Mouse (Mus musculus): ENCODE data around the gene Mtrf1l.
A peak's percentile ranks its signal among the peaks of the same experiment; 100 is the strongest.

The Mtrf1l gene

DNA sequence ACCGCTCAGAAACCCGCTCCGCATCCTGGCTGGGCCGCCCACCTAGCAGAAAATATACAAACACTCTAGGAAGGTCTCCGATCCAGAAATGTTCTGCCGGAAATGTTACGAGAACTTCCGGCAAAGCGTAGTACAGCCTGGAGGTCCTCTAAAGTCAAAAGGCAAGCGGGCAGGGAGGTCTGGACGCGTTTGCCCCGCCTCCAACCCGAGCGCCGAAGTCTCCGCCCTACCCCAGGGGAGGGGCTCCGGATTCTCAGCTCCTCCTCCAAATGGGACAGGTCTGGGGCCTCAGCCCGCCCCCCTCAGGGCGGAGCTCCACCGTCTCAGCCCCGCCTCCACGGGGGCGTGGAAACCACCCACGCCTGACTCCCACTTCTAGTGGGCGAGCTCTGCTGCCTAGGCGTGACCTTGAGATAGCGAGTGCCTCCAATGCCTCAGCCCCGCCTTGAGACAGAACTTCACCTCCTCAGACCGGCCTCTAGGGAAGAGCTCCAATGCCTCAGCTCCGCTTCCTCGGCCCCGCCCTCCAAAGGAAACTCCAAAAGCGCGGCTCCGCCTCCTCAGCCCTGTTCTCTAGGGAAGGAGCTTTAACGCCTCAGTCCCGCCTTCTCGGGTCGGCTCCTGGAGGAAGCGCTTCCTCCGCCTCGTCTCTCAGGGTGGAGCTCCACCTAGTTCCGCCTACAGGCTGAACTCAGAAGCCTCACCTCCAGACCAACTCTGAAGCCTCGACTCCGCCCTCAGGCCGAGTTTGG lies at the start of gene Mtrf1l:
Gene Mtrf1l (minus strand): TSS at position 171 of the 752 bp plus-strand sequence.
- peak; percentile 97 for DNase-seq (ENCODE audit: extremely low read depth, insufficient read length, low spot score)

DNA sequence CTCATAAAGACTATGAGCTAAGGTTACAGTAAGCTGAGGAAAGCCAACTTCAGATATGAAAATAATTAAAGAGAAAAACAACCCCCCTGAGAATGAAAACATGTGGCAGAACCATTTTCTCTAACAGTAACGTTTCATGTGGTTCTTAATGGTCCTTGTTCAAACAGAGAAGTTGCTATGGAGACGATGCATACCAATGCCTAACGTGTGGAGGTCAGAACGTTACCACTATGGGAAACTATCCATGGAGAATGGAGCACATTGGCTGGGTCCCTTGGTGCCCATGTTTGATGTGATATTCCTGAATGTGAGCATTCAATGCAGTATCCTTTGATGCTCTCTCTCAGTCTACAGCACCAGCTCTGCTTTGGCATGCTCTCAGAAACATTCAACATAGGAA lies 47.4 kb upstream of the Mtrf1l start:
- no peak for DNase-seq (ENCODE audit: extremely low read depth, insufficient read length, low spot score)

DNA sequence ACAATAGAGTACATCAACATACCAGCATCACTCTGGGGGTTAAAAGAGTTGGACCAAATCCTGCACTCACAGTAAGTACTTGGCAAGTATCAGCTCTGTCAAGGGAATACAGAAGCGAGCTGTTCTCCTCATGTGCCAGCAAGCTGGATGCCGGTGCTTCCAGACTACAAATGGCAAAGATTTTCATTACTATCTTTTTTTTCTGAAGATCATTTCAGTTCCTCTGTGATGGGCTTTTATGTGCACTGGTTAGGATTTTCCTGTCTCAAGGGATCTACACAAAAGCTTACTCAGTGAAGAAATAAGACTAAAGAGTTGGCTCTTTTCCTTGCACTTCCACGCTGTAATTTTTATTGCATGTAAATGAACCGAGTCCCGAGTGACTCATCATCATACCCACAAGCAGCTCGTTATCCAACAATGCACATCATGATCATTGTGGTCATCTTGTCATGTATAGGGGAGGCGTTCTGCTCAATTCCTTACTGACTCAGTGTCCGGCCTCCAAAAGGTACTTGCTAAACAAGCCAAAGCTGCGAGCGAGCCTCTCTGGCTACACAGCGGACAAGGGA lies 44.4 kb upstream of the Mtrf1l start:
- no peak for DNase-seq (ENCODE audit: extremely low read depth, insufficient read length, low spot score)

DNA sequence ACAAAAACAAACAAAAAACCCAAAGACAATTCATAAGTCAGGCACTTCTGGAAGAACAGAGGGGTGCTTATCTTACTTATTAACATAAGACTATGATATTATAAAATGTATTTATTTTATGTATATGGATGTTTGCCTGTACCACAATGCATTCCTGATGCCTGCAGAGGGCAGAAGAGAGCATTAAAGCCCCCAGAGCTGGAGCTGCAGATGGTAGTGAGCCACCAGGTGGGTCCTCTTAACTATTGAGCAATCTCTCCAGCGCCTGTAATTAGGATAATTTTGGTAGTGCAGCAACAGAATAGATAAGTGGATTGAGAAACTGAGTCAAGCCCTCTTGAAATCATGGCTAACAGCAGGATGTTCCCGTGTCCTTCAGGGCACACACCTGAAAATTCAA lies 42.3 kb upstream of the Mtrf1l start:
- DNase-seq (ENCODE audit: extremely low read depth, insufficient read length, low spot score), result no peak

DNA sequence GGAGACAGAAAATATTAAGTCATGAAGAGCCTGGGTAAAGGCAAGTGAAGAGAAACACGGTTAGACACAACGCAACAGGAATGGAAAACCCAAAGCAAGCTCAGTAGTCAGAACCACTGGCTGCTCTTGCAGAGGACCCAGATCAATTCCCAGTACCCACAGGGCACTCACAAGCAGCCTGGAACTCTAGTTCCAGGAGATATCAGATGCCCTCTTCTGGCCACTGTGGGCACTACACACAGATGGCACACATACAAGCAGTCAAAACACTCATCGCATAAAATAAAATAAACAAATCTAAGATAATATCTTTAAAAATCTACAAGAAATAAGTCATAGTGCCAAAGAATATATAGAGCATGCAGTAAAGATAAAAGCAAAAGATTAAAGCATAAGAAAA lies 39.0 kb upstream of the Mtrf1l start:
- no peak for DNase-seq (ENCODE audit: extremely low read depth, insufficient read length, low spot score)

DNA sequence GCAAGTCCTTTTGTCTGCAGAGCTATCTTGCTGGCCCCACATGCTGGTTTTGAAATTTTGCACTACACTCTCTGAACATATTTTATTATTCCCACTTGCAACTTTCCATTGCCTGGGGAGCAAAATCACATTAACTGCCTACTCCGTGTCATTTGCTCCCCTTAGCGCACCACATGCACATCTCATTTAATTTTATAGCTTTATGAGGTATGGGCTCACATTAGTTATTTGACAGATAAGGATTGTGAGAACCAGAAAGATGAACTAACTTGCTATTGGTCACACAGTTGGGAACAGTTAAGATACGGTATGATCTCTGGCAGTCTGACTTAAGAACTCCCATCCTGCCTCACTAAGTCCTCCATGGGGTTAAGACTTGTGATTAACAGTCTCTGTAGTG lies 37.1 kb upstream of the Mtrf1l start:
- no peak for DNase-seq (ENCODE audit: extremely low read depth, insufficient read length, low spot score)

DNA sequence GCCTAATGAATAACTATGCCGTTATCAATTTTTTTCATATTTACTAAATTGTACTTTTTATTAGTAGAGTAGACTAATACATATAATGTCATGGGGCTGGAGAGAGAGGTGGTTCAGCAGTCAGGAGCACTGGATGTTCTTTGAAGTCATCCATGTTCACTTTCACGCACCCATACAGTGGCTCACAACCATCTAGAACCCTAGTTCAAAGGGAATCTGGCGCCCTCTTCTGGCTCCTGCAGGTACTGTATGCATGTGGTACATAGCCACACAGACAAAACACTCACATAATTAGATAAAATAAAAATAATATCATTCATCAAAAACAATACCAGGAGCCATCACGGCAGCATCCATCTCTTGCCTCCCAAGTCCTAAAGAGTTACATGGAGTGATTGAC lies 36.0 kb upstream of the Mtrf1l start:
- no peak for DNase-seq (ENCODE audit: extremely low read depth, insufficient read length, low spot score)

DNA sequence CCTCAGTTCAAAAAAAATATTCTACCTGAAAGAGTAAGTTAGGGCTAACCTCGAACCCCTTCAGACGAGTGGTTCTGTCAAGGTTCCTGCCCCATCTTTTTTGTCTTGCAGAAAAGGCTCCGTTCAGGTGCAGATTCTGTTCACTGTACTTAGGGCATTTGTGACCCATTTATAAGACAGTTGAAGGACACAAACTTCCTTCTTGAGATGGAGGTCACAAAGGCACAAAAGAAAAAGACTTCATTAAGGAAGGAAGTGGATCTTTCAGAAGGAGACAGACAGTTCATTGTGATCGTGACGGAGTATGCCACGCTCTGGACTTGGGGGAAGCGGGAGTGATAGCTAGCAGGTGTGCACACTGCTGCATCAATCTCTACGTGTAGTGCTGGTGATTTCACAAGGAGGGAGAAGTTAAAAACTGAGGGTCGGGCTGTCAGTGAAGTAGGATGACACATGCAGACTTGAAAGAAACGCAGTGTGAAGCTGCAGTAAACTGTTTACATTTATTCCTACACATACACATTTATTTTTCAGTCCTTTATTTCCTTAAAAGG lies 34.4 kb upstream of the Mtrf1l start:
- DNase-seq (ENCODE audit: extremely low read depth, insufficient read length, low spot score), result no peak

DNA sequence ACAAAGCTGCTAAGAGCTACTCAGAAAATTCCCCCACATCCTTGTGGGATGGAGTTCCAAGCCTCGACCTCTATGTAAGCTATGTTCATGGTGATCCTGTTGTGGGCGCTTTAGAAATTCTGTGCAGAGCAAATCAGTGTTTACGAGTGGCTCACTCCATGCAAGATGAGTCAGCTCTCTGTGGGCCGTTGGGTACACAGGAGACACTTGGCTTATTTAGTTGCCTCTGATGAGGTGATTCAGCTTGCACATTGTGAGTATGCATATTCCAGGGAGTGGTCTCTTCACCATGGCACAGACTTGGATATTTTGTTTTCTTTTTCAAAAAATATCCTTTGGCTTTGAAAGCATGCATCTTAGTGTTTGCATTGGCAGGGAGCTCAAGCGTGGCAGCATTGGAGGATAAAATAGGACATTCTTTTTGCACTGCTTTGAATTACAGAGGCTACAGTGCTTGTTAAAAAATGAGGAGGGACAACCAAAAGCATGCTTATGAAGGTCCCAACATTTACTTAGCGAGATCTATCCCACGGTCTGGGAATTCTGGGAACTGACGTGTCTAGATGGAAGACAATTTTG lies 29.7 kb upstream of the Mtrf1l start:
- DNase-seq (ENCODE audit: extremely low read depth, insufficient read length, low spot score), result no peak

DNA sequence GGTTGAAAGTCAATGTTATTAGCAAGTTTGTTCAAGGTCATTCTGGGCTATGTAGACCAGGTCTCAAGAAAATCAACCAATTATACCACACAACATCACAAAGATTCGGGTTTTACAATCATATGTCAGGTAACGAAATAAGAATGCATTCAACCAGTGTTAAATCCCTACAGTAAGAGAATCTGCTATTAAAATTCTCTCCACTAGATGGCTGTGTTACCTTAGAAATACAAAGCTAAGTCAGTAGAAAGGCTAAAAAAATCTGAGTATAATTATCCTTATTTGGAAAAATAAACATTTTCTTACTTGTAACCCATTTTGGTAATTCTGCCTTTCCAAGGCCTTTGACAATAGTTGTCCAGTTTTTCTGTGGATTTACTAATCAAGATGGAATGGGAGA lies 23.2 kb upstream of the Mtrf1l start:
- no peak for DNase-seq (ENCODE audit: extremely low read depth, insufficient read length, low spot score)

DNA sequence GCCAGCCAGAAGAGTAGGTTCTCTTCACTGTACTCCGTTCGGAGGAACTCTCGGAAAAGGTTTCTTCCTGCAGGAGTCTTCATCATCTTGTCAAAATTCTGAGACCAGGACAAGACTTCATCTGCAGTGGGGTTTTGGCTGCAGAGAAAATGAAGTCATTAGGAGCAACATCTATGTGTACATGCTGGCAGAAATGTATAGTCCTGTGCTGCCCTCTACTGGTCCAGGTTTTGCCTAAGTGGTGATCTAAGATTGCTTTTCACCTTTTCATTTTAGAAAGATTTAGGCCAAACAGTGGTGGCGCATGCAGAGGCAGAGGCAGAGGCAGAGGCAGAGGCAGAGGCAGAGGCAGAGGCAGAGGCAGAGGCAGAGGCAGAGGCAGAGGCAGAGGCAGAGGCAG lies 17.7 kb upstream of the Mtrf1l start:
- DNase-seq (ENCODE audit: extremely low read depth, insufficient read length, low spot score), result peak; percentile 14

DNA sequence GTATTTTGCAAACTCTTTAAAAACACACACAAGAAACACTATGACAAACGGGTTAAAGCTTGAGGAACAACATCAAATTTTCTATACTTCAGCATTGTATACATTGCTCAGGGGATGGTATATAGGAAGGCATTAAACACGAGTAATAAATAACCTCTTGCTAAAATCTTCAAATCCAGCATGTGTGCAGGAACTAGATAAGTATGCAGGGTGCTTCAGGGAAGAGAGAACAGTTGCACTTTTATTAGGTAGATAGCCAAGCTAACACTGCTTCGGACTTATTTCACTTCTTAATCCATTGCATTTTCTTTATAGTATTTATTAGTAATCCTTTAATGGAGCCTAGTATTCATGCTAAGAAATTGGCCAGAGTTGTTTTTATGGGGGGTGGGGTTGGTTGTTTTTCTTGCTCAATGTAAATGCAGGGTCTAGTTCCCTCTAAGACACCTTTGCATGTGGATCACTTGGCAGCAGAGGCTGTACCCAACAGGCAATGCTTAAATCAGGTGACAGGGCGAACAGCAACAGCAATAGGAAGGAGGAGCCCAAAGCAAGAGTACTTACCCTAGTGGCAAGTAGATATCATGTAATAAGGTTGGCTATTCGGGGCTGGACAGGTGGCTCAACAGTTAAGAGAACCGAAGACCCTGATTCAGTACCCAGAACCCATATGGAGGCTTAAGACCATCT lies 2.8 kb upstream of the Mtrf1l start:
- DNase-seq (ENCODE audit: extremely low read depth, insufficient read length, low spot score), result no peak

DNA sequence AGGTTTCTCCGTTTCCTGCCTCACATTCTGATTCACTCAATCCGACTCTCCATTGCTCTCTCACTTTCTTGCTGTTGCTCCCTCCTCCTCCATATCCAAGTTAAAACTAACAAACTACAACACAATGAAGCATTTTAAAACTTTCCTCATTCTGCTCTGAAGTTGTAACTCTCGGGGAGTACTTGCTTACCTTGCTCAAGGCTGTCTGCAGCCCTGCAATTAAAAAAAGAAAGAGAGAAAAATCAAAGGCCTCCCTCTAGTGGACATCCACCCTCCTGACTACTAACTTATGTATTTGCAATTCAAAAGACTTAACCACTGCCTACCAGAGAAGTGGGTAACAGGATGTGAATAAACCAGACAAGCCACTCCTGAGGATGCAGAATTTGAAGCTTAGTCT lies 1.1 kb upstream of the Mtrf1l start:
- DNase-seq (ENCODE audit: extremely low read depth, insufficient read length, low spot score), result peak; percentile 41

DNA sequence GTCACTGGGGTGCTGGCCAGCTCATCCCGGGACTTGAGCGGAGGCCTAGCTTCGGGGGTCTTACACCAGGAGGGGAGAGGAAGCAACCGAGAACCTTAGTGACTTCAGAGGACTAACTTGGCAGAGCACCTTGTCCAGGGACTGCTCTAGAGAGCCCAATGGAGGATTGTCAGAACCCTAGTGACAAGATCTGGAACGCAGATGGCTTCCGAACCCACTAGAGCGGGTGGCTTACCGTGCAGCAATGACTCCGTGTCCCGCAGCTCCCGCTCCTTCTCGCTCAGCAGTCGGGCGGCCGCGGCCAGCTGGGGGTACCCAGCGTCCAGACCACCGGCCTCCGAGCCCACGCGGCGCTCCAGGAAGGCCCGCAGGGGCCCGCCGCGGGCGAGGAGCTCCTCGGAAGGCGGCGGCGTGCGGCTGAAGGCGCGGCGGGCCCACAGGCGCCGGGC lies 395 bp downstream of the Mtrf1l start:
- no peak for DNase-seq (ENCODE audit: extremely low read depth, insufficient read length, low spot score)

DNA sequence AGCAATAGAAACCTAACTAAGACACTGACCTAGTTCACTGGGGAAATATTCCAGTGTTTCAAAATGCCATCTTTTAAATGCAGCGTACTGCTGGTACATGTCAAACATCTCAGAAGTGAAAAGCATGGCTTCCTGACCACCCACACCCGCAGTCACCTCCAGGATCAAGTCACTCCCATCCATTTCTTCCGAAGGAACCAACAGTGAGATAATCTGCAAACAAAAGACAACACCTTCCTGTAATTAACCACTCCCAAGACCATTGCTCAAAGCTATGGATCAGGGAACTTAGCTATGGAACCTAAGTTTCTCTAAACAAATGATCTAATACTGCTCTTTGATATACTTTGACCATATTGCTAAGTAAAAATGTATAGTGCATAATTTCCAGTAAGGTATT lies 4.9 kb downstream of the Mtrf1l start:
- no peak for DNase-seq (ENCODE audit: extremely low read depth, insufficient read length, low spot score)

DNA sequence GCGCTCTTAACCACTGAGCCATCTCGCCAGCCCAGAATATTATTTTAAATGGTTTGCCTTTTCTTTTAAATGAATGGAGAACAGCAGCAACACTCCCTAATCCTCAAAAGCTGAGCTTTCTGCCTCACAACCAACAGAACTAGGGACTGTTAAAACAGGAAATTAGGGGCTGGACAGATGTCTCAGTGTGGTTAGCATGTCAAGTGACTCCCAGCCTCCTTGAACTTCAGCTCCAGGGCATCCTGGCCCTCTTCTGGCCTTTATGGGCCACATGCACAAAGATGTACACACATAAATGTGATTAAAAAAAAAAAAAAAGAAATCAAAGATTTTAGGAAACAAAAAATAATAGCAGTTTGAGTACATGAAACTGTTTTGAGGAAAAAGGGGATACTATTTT lies 7.7 kb downstream of the Mtrf1l start:
- no peak for DNase-seq (ENCODE audit: extremely low read depth, insufficient read length, low spot score)

DNA sequence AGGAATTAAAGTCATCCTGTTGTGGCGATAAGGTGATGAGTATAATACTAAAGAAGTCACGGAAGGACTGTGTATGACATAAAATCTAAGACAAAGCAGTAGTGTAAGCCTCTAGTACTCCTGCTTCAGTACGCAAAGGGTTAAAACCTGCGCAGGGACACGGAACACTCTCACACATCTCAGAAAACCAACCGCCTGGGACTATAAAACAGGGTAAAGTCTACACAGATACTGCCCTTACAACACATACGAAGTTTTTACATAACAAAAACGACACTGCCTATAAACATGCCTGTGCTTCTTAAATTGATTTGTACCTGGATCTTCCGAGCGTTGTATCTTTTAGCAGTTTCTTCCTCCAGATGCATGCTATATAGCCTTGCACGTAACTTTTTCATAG lies 10.0 kb downstream of the Mtrf1l start:
- DNase-seq (ENCODE audit: extremely low read depth, insufficient read length, low spot score), result no peak

DNA sequence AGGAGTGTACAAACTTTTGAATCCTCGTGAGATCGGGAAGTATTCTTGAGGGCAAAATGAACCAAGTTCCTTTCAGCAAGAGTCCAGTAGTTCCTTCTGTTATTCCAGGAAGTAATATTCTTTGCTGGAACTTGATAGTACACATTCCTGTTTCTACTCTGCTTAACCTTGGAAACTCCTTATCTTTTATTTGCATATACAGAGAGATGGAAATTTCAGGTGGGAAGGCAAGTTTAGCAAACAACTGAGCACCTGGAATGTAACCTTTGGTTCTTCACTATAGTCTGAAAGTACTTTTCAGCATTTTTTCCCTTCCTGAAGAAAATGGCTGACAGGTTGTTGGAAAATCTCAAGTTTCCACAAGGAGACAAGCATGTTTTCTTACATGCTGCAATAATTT lies 16.0 kb downstream of the Mtrf1l start:
- DNase-seq (ENCODE audit: extremely low read depth, insufficient read length, low spot score), result no peak

DNA sequence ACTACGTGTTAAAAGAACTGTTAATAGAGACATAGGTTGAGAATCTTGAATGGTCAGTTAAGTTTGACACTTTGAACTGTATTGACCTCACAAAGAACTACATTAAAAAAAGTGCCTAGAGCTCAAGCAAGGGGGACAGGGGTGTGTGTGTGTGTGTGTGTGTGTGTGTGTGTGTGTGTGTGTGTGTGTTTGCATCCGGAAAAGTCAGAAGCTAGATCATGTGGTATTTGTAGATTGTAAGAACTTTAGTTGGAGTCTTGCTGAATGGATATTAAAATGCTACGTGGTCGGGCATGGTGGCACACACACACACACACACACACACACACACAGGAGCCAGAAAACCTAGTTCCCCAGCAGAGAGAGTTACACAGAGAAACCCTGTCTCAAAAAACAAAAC lies 16.7 kb downstream of the Mtrf1l start:
- no peak for DNase-seq (ENCODE audit: extremely low read depth, insufficient read length, low spot score)

DNA sequence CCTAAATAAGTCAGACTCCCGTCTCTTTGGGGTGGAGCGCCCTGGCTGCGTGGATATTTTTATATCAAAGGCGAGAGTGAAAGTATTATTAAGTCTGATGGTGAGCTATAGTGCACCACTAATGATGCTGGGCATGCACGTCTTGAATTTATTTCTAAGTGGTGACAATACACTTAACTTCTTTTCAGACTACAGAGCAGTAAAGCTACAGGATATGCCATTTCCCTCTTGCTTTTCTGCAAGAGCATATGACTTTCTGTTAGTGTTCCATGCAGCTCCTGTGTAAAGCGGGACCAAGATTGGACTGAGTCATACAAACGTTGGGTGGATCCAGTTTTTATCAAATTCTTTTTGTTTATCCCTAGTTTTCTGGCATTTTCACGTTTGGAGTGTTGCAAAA lies 17.3 kb downstream of the Mtrf1l start:
- DNase-seq (ENCODE audit: extremely low read depth, insufficient read length, low spot score), result no peak

DNA sequence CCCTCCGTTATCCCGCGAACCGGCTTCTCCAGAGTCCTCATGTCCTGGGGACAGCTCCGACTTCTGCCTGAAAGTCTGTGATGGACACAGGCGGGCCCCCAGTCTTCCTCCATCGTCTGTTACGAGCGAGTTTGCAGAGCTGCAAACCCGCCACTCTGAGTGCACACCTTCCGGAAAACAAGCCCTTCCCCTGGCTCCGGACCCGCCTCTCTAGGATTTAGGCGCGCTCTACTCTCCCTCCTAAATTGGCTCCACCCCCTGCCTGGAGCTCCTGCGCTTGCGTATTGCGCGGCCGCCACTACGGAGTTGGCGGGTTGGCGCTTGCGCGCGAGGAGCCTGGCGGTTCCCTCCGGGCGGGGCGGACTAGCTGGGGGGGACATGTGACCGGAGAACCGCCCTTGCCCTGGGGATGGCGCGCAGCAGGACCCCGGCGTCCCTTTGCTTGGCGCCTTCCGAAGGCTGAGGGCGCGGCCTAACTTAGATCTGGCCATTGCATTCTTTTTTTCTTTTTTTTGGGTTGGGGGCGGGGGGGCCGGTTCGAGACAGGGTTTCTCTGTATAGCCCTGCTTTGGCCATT lies 17.9 kb downstream of the Mtrf1l start:
- DNase-seq (ENCODE audit: extremely low read depth, insufficient read length, low spot score), result peak; percentile 97

All from 3134 (cell line).